Mouse (Mus musculus): ENCODE measurements around the gene Hnf1b. TPM values are rescaled to one million over a fixed set of nuclear protein-coding genes. Genes with fewer than 3 reads are reported as not detected.

Hnf1b gene
- polyA plus RNA-seq (2012; rRNA removed): 4.4 and 7.7 TPM in 2 replicates

GRCm38 (mm10) chr11:83849529-83850335, at the start of gene Hnf1b:
Gene Hnf1b, plus strand, starts transcription at chr11:83850063.

GRCm38 (mm10) chr11:83941950-83942840, 92.3 kb downstream of the Hnf1b start, which contains the start of gene Ddx52:
Gene Ddx52, plus strand, starts transcription at chr11:83942062.

Other genes with a start within 250 kb of the Hnf1b start
- not detected in 2 replicates for gene Rpl9-ps1, start 204.4 kb upstream of the Hnf1b start, polyA plus RNA-seq (2012; rRNA removed)
- 3.2 and 3.7 TPM in 2 replicates for gene Ccl3, start 200.7 kb upstream of the Hnf1b start, polyA plus RNA-seq (2012; rRNA removed)
- gene Ccl4, start 187.5 kb upstream of the Hnf1b start, polyA plus RNA-seq (2012; rRNA removed): 1.7 and 3.3 TPM in 2 replicates
- gene Wfdc17, start 146.1 kb upstream of the Hnf1b start, polyA plus RNA-seq (2012; rRNA removed): 1.3 and 2.2 TPM in 2 replicates
- gene Wfdc18, start 141.0 kb upstream of the Hnf1b start, polyA plus RNA-seq (2012; rRNA removed): 33.4 and 59.0 TPM in 2 replicates
- gene Wfdc21, start 103.1 kb upstream of the Hnf1b start, polyA plus RNA-seq (2012; rRNA removed): 13.8 and 17.7 TPM in 2 replicates
- gene Heatr6, start 96.4 kb upstream of the Hnf1b start, polyA plus RNA-seq (2012; rRNA removed): 28.4 and 30.6 TPM in 2 replicates
- 1.7 and 2.2 TPM in 2 replicates for gene Ddx52, start 92.0 kb downstream of the Hnf1b start, polyA plus RNA-seq (2012; rRNA removed)
- gene Synrg, start 114.4 kb downstream of the Hnf1b start, polyA plus RNA-seq (2012; rRNA removed): 15.6 and 16.8 TPM in 2 replicates
- gene Dusp14, start 219.2 kb downstream of the Hnf1b start, polyA plus RNA-seq (2012; rRNA removed): 39.3 and 39.4 TPM in 2 replicates